Mouse (Mus musculus): Measurements from ENCODE around the gene Fgf15. TPM values are rescaled to one million over a fixed set of nuclear protein-coding genes. Genes with fewer than 3 reads are reported as not detected.

The Fgf15 gene
- 0.13 TPM in 1 of 2 replicates, not detected in the other for polyA plus RNA-seq (2012; rRNA removed)
- polyA plus RNA-seq (2014; fragmentation: Nextera tagmentation; extraction: Ambion mirVana), result not detected in 2 replicates

DNA sequence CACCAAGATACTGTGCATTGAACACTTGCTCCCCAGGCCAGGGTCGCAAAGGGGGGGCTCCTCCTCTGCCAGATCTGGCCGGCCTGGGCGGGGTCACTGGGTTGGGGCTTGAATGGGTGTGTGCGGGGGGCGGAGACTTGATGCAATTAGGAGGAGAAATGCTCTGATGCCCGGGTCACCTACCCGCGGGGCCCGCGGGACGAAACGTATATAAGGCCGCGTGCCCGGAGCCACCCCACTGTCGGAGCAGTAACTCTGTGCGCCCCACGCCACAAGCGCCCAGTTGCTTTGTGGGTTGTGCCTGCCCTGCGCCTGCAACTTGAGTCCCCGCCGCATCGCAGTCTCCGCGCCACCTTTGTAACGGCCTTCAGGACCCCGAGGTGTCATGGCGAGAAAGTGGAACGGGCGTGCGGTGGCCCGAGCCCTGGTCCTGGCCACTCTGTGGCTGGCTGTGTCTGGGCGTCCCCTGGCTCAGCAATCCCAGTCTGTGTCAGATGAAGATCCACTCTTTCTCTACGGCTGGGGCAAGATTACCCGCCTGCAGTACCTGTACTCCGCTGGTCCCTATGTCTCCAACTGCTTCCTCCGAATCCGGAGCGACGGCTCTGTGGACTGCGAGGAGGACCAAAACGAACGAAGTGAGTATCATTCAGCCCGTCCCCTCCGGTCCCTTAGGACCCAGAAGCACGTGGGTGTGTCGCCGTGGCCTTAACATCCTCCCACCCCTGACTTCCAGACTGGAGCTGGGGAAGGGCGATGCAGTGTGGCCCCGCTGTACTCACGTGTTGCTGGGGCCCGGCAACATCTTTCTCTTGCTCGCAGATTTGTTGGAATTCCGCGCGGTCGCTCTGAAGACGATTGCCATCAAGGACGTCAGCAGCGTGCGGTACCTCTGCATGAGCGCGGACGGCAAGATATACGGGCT lies at the start of gene Fgf15:
Gene Fgf15, plus strand, starts transcription at position 238 of the 925 bp plus-strand sequence.
- Histone ChIP-seq H3K9me3 (ENCODE audit: control insufficient read depth, low read length) (no peaks in the 10 kb centered on the region), H3K27me3 (ENCODE audit: control insufficient read depth, insufficient read depth, low read length) (peaks cover 55% of the 10 kb centered on the region), H3K27ac (replicated peaks; ENCODE audit: low read depth, low read length) (no peak within 1 kb of the TSS), H3K4me3 (replicated peaks; ENCODE audit: low read length) (peak within 1 kb of the TSS; percentile 40), H3K4me2 (replicated peaks; ENCODE audit: low read depth, low read length, severe bottlenecking) (peak within 1 kb of the TSS; percentile 79), H3K36me3 (ENCODE audit: control insufficient read depth, insufficient read depth, low read length) (no peaks in the 10 kb centered on the region), H3K9ac (ENCODE audit: low read depth, low read length, severe bottlenecking) (peak within 1 kb of the TSS; percentile 46; the same call in 1 of the 2 replicates), H3K4me1 (ENCODE audit: control insufficient read depth, insufficient read depth, low read length) (peaks cover 6% of the 10 kb centered on the region)
- no peak for ATAC-seq (ENCODE audit: low FRiP score, low read depth)
- DNase-seq (ENCODE audit: low spot score), result no peak
- TF ChIP-seq POLR2A (IDR thresholded peaks at IDR 0.05; ENCODE audit: borderline replicate concordance, extremely low read depth, insufficient read depth, insufficient read length), result no peak
- 1% methylated on average over 55 of the region's 65 CpGs for WGBS

DNA sequence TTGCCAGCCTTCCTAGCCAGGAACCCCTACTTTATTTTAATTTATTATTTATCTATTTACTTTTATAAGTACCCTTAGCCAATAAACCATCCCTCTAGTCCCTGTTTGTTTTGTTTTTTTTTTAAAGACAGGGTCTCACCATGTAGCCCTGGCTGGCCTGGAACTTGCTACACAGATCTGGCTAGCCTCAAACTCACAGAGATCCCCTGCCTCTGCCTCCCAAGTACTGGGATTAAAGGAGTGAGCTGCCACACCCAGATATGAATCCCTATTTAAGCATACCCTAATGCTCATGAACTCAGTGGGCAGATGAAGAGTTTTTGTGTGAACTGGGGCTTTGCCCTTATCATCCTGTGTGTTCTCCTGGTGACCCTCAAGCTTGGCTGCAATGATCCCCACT lies 49.3 kb upstream of the Fgf15 start, which contains the start of gene Fgf4:
Gene Fgf4, plus strand, starts transcription at position 301 of the 400 bp plus-strand sequence.
- H3K9me3 ChIP-seq (ENCODE audit: control insufficient read depth, low read length), result no peaks in the 10 kb centered on the region
- no peak within 1 kb of the TSS for H3K4me3 ChIP-seq (replicated peaks; ENCODE audit: low read length)
- no peak within 1 kb of the TSS for H3K9ac ChIP-seq (ENCODE audit: low read depth, low read length, severe bottlenecking)
- H3K4me1 ChIP-seq (ENCODE audit: control insufficient read depth, insufficient read depth, low read length), result no peaks in the 10 kb centered on the region
- H3K4me2 ChIP-seq (replicated peaks; ENCODE audit: low read depth, low read length, severe bottlenecking), result no peak within 1 kb of the TSS
- no peaks in the 10 kb centered on the region for H3K36me3 ChIP-seq (ENCODE audit: control insufficient read depth, insufficient read depth, low read length)
- 0 out of 2 replicates have a peak, but pooled peaks cover 4% of the 10 kb centered on the region for H3K27me3 ChIP-seq (ENCODE audit: control insufficient read depth, insufficient read depth, low read length)
- TF ChIP-seq POLR2A (IDR thresholded peaks at IDR 0.05; ENCODE audit: borderline replicate concordance, extremely low read depth, insufficient read depth, insufficient read length), result no peak
- DNase-seq (ENCODE audit: low spot score), result no peak
- no peak for ATAC-seq (ENCODE audit: low FRiP score, low read depth)
- no peak within 1 kb of the TSS for H3K27ac ChIP-seq (replicated peaks; ENCODE audit: low read depth, low read length)

DNA sequence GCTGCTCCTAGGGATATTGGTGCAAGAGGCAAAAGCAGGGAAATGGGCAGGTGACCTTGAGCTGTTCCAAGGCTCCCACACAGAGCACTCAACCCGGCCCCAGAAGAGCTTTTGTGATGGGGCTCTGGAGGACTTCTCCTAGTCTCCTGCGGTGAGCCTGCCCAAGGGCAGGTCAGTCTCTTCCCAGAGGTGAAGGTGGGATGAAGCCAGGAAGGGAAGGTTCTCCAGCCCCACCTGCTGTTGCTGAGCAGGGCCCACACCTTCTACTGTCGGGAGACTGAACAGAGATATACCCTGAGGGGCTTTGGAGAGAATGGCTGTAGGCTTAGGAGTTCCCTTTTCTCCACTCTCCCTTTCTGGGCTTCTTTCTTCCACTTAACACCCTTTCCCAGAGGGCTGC lies 45.0 kb upstream of the Fgf15 start:
- Histone ChIP-seq H3K4me1 (ENCODE audit: control insufficient read depth, insufficient read depth, low read length) (no peaks in the 10 kb centered on the region), H3K4me2 (replicated peaks; ENCODE audit: low read depth, low read length, severe bottlenecking) (no peak overlapping the region), H3K9ac (ENCODE audit: low read depth, low read length, severe bottlenecking) (no peak overlapping the region), H3K27me3 (ENCODE audit: control insufficient read depth, insufficient read depth, low read length) (no peaks in the 10 kb centered on the region), H3K9me3 (ENCODE audit: control insufficient read depth, low read length) (no peaks in the 10 kb centered on the region), H3K27ac (replicated peaks; ENCODE audit: low read depth, low read length) (no peak overlapping the region), H3K36me3 (ENCODE audit: control insufficient read depth, insufficient read depth, low read length) (no peaks in the 10 kb centered on the region), H3K4me3 (replicated peaks; ENCODE audit: low read length) (no peak overlapping the region)
- no peak for TF ChIP-seq POLR2A (IDR thresholded peaks at IDR 0.05; ENCODE audit: borderline replicate concordance, extremely low read depth, insufficient read depth, insufficient read length)
- DNase-seq (ENCODE audit: low spot score) (no peak), ATAC-seq (ENCODE audit: low FRiP score, low read depth) (no peak)
- 52% methylated on average over 3 of the region's 3 CpGs for WGBS

DNA sequence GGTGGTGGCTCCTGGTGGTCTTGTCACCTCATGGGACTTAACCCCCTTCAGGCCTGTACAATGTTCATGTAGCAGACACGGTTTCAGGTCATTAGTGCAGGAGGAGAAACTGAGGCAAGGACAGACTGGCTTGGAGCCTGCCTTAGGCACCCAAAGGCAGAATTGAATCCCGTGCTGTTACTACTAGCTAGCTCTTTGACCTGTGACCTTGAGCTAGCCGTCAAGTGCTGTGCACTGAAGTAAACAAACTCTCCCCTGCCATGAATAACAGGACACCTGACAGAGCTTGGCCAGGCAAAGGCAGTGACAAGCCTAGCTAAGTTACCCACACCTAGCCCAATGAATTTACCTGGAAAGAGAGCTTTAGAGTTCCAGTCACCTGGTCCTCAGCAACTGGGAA lies 41.4 kb upstream of the Fgf15 start:
- DNase-seq (ENCODE audit: low spot score), result no peak
- TF ChIP-seq POLR2A (IDR thresholded peaks at IDR 0.05; ENCODE audit: borderline replicate concordance, extremely low read depth, insufficient read depth, insufficient read length), result no peak
- H3K9ac ChIP-seq (ENCODE audit: low read depth, low read length, severe bottlenecking), result no peak overlapping the region
- no peak overlapping the region for H3K4me2 ChIP-seq (replicated peaks; ENCODE audit: low read depth, low read length, severe bottlenecking)
- no peaks in the 10 kb centered on the region for H3K36me3 ChIP-seq (ENCODE audit: control insufficient read depth, insufficient read depth, low read length)
- no peak for ATAC-seq (ENCODE audit: low FRiP score, low read depth)
- no peak overlapping the region for H3K4me3 ChIP-seq (replicated peaks; ENCODE audit: low read length)
- no peaks in the 10 kb centered on the region for H3K4me1 ChIP-seq (ENCODE audit: control insufficient read depth, insufficient read depth, low read length)
- H3K9me3 ChIP-seq (ENCODE audit: control insufficient read depth, low read length), result no peaks in the 10 kb centered on the region
- H3K27ac ChIP-seq (replicated peaks; ENCODE audit: low read depth, low read length), result no peak overlapping the region
- 46% methylated on average over 3 of the region's 3 CpGs for WGBS
- peaks cover 5% of the 10 kb centered on the region for H3K27me3 ChIP-seq (ENCODE audit: control insufficient read depth, insufficient read depth, low read length)

DNA sequence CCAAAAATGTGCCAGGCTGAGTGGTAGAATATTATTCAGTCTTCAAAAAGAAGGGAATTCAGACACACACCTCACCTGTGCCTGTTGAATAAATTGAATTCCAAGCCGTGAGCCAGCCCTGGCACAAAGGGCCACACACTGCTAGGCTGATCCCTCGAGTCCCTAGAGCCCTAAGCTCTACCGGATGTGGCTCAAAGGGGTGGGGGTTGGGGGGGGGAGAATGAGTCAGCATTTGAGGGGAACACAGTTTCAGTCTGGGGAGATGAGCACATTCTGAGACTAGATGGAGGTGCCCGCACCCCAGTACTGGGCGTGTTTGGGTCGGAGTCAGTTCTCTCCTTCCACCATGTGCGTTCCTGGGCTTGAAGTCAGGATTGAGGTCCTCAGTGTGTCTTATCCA lies 39.2 kb upstream of the Fgf15 start:
- Histone ChIP-seq H3K9me3 (ENCODE audit: control insufficient read depth, low read length) (no peaks in the 10 kb centered on the region), H3K27me3 (ENCODE audit: control insufficient read depth, insufficient read depth, low read length) (peaks cover 27% of the 10 kb centered on the region), H3K9ac (ENCODE audit: low read depth, low read length, severe bottlenecking) (no peak overlapping the region), H3K4me2 (replicated peaks; ENCODE audit: low read depth, low read length, severe bottlenecking) (no peak overlapping the region), H3K4me3 (replicated peaks; ENCODE audit: low read length) (no peak overlapping the region), H3K27ac (replicated peaks; ENCODE audit: low read depth, low read length) (no peak overlapping the region), H3K36me3 (ENCODE audit: control insufficient read depth, insufficient read depth, low read length) (no peaks in the 10 kb centered on the region), H3K4me1 (ENCODE audit: control insufficient read depth, insufficient read depth, low read length) (no peaks in the 10 kb centered on the region)
- ATAC-seq (ENCODE audit: low FRiP score, low read depth) (no peak), DNase-seq (ENCODE audit: low spot score) (no peak)
- TF ChIP-seq POLR2A (IDR thresholded peaks at IDR 0.05; ENCODE audit: borderline replicate concordance, extremely low read depth, insufficient read depth, insufficient read length), result no peak
- 93% methylated on average over 7 of the region's 7 CpGs for WGBS

All from limb, embryonic 14.5 days (tissue).